Mouse (Mus musculus): ENCODE results near the gene 4933411K16Rik. TPM values are rescaled to one million over a fixed set of nuclear protein-coding genes. Genes with fewer than 3 reads are reported as not detected.
A peak's percentile ranks its signal among the peaks of the same experiment; 100 is the strongest.
"Not testable (repeated sequence)": the region's sequence is repeated elsewhere in the genome, so short reads cannot be mapped to it uniquely, and the experiment has no call there.

Gene 4933411K16Rik
- polyA plus RNA-seq, 1 experiment = 1,397 TPM

- H3K4me1 ChIP-seq (ENCODE audit: control insufficient read depth, insufficient read depth, low read length) = no peaks in the 10 kb centered on the region
- no peaks in the 10 kb centered on the region; the same call in 1 of the 2 replicates for H3K36me3 ChIP-seq (ENCODE audit: control insufficient read depth, insufficient read depth, low read length)
- no peak overlapping the region for H3K4me3 ChIP-seq (ENCODE audit: control insufficient read depth, low read depth, low read length)
- TF ChIP-seq POLR2A (IDR thresholded peaks at IDR 0.05; ENCODE audit: control insufficient read depth, low read depth, low read length) (no peak), CTCF (IDR thresholded peaks at IDR 0.05; ENCODE audit: control insufficient read depth, insufficient read depth, insufficient replicate concordance, low read depth, low read length) (no peak)
- no peaks in the 10 kb centered on the region for H3K27me3 ChIP-seq (ENCODE audit: control insufficient read depth, insufficient read depth, low read length)
- no peak overlapping the region for H3K27ac ChIP-seq (ENCODE audit: control insufficient read depth, insufficient read depth, low read depth, low read length)
Measured at GRCm38 (mm10) chr19:42078566-42078965, 26.5 kb downstream of the 4933411K16Rik start.

- Histone ChIP-seq H3K4me3 (ENCODE audit: control insufficient read depth, low read depth, low read length) (no peak overlapping the region), H3K36me3 (ENCODE audit: control insufficient read depth, insufficient read depth, low read length) (no peaks in the 10 kb centered on the region; the same call in 1 of the 2 replicates), H3K27me3 (ENCODE audit: control insufficient read depth, insufficient read depth, low read length) (no peaks in the 10 kb centered on the region), H3K27ac (ENCODE audit: control insufficient read depth, insufficient read depth, low read depth, low read length) (no peak overlapping the region), H3K4me1 (ENCODE audit: control insufficient read depth, insufficient read depth, low read length) (no peaks in the 10 kb centered on the region)
- TF ChIP-seq CTCF (IDR thresholded peaks at IDR 0.05; ENCODE audit: control insufficient read depth, insufficient read depth, insufficient replicate concordance, low read depth, low read length) (no peak), POLR2A (IDR thresholded peaks at IDR 0.05; ENCODE audit: control insufficient read depth, low read depth, low read length) (no peak)
Measured at GRCm38 (mm10) chr19:42079006-42079405, 27.0 kb downstream of the 4933411K16Rik start.

- H3K36me3 ChIP-seq (ENCODE audit: control insufficient read depth, insufficient read depth, low read length) = no peaks in the 10 kb centered on the region; the same call in 1 of the 2 replicates
- no peak overlapping the region for H3K27ac ChIP-seq (ENCODE audit: control insufficient read depth, insufficient read depth, low read depth, low read length)
- H3K27me3 ChIP-seq (ENCODE audit: control insufficient read depth, insufficient read depth, low read length) = no peaks in the 10 kb centered on the region
- no peak overlapping the region for H3K4me3 ChIP-seq (ENCODE audit: control insufficient read depth, low read depth, low read length)
- no peak for TF ChIP-seq POLR2A (IDR thresholded peaks at IDR 0.05; ENCODE audit: control insufficient read depth, low read depth, low read length)
- no peak for TF ChIP-seq CTCF (IDR thresholded peaks at IDR 0.05; ENCODE audit: control insufficient read depth, insufficient read depth, insufficient replicate concordance, low read depth, low read length)
- no peaks in the 10 kb centered on the region for H3K4me1 ChIP-seq (ENCODE audit: control insufficient read depth, insufficient read depth, low read length)
Measured at GRCm38 (mm10) chr19:42079950-42080349, 27.9 kb downstream of the 4933411K16Rik start.

GRCm38 (mm10) chr19:42080469-42080868, 28.4 kb downstream of the 4933411K16Rik start:
- H3K27me3 ChIP-seq (ENCODE audit: control insufficient read depth, insufficient read depth, low read length) = no peaks in the 10 kb centered on the region

GRCm38 (mm10) chr19:42081613-42082012, 29.6 kb downstream of the 4933411K16Rik start:
- H3K4me1 ChIP-seq (ENCODE audit: control insufficient read depth, insufficient read depth, low read length); H3K4me3 ChIP-seq (ENCODE audit: control insufficient read depth, low read depth, low read length); H3K36me3 ChIP-seq (ENCODE audit: control insufficient read depth, insufficient read depth, low read length); H3K27me3 ChIP-seq (ENCODE audit: control insufficient read depth, insufficient read depth, low read length); H3K27ac ChIP-seq (ENCODE audit: control insufficient read depth, insufficient read depth, low read depth, low read length): not testable (repeated sequence)

More at GRCm38 (mm10) chr19:42080469-42080868, 28.4 kb downstream of the 4933411K16Rik start:
- Histone ChIP-seq H3K27ac (ENCODE audit: control insufficient read depth, insufficient read depth, low read depth, low read length) (no peak overlapping the region), H3K4me3 (ENCODE audit: control insufficient read depth, low read depth, low read length) (no peak overlapping the region), H3K4me1 (ENCODE audit: control insufficient read depth, insufficient read depth, low read length) (no peaks in the 10 kb centered on the region), H3K36me3 (ENCODE audit: control insufficient read depth, insufficient read depth, low read length) (no peaks in the 10 kb centered on the region; the same call in 1 of the 2 replicates)
- TF ChIP-seq POLR2A (IDR thresholded peaks at IDR 0.05; ENCODE audit: control insufficient read depth, low read depth, low read length) = no peak
- TF ChIP-seq CTCF (IDR thresholded peaks at IDR 0.05; ENCODE audit: control insufficient read depth, insufficient read depth, insufficient replicate concordance, low read depth, low read length) = no peak

GRCm38 (mm10) chr19:42085690-42086089, 33.6 kb downstream of the 4933411K16Rik start:
- TF ChIP-seq POLR2A (IDR thresholded peaks at IDR 0.05; ENCODE audit: control insufficient read depth, low read depth, low read length) (no peak), CTCF (IDR thresholded peaks at IDR 0.05; ENCODE audit: control insufficient read depth, insufficient read depth, insufficient replicate concordance, low read depth, low read length) (no peak)
- Histone ChIP-seq H3K27ac (ENCODE audit: control insufficient read depth, insufficient read depth, low read depth, low read length) (peak overlapping the region; percentile 88), H3K27me3 (ENCODE audit: control insufficient read depth, insufficient read depth, low read length) (no peaks in the 10 kb centered on the region), H3K4me3 (ENCODE audit: control insufficient read depth, low read depth, low read length) (peak overlapping the region; percentile 83), H3K36me3 (ENCODE audit: control insufficient read depth, insufficient read depth, low read length) (no peaks in the 10 kb centered on the region), H3K4me1 (ENCODE audit: control insufficient read depth, insufficient read depth, low read length) (peaks cover 4% of the 10 kb centered on the region; the same call in 1 of the 2 replicates)

- Histone ChIP-seq H3K27ac (ENCODE audit: control insufficient read depth, insufficient read depth, low read depth, low read length) (peak within 1 kb of the TSS; percentile 88), H3K36me3 (ENCODE audit: control insufficient read depth, insufficient read depth, low read length) (no peaks in the 10 kb centered on the region), H3K4me3 (ENCODE audit: control insufficient read depth, low read depth, low read length) (peak within 1 kb of the TSS; percentile 83), H3K27me3 (ENCODE audit: control insufficient read depth, insufficient read depth, low read length) (no peaks in the 10 kb centered on the region), H3K4me1 (ENCODE audit: control insufficient read depth, insufficient read depth, low read length) (peaks cover 4% of the 10 kb centered on the region; the same call in 1 of the 2 replicates)
- peak; percentile 99 for TF ChIP-seq POLR2A (IDR thresholded peaks at IDR 0.05; ENCODE audit: control insufficient read depth, low read depth, low read length)
- no peak for TF ChIP-seq CTCF (IDR thresholded peaks at IDR 0.05; ENCODE audit: control insufficient read depth, insufficient read depth, insufficient replicate concordance, low read depth, low read length)
Measured at GRCm38 (mm10) chr19:42086166-42086565, 34.1 kb downstream of the 4933411K16Rik start, which contains the start of gene Morn4. TSS of gene Morn4 (minus strand) at chr19:42086357.

All from testis, adult 2 months (tissue).